Mouse (Mus musculus): ENCODE data around the gene Pxk. TPM values are rescaled to one million over a fixed set of nuclear protein-coding genes. Genes with fewer than 3 reads are reported as not detected.

Gene Pxk
- total and polyA plus RNA-seq, 2 experiments from 2014 or later = 55.5 to 58.3 TPM

GRCm38 (mm10) chr14:8180371-8181035 lies 82.5 kb downstream of the Pxk start:
- no peaks in the 10 kb centered on the region for H3K36me3 ChIP-seq (ENCODE audit: insufficient read depth, low read length)
- WGBS = 79% methylated on average over 4 of the region's 4 CpGs
- H3K4me1 ChIP-seq (ENCODE audit: insufficient read depth, low read length) = no peaks in the 10 kb centered on the region
- no peaks in the 10 kb centered on the region for H3K9me3 ChIP-seq (ENCODE audit: low read length)
- DNase-seq (ENCODE audit: low spot score) (no peak), ATAC-seq (ENCODE audit: low FRiP score) (no peak)
- no peak for TF ChIP-seq CTCF (IDR thresholded peaks at IDR 0.05)
- no peak overlapping the region for H3K9ac ChIP-seq (replicated peaks; ENCODE audit: low read length, poor library complexity, severe bottlenecking)
- H3K4me3 ChIP-seq (ENCODE audit: low read depth, low read length) = no peak overlapping the region
- H3K27me3 ChIP-seq (ENCODE audit: insufficient read depth, low read length) = no peaks in the 10 kb centered on the region
- H3K27ac ChIP-seq (ENCODE audit: low read depth, low read length) = no peak overlapping the region
- H3K4me2 ChIP-seq (ENCODE audit: low read depth, low read length, poor library complexity, severe bottlenecking) = no peak overlapping the region

GRCm38 (mm10) chr14:8183330-8183729 lies 85.3 kb downstream of the Pxk start:
- Histone ChIP-seq H3K4me3 (ENCODE audit: low read depth, low read length) (no peak overlapping the region), H3K27ac (ENCODE audit: low read depth, low read length) (no peak overlapping the region), H3K9me3 (ENCODE audit: low read length) (no peaks in the 10 kb centered on the region), H3K36me3 (ENCODE audit: insufficient read depth, low read length) (no peaks in the 10 kb centered on the region), H3K4me1 (ENCODE audit: insufficient read depth, low read length) (no peaks in the 10 kb centered on the region), H3K4me2 (ENCODE audit: low read depth, low read length, poor library complexity, severe bottlenecking) (no peak overlapping the region), H3K9ac (replicated peaks; ENCODE audit: low read length, poor library complexity, severe bottlenecking) (no peak overlapping the region), H3K27me3 (ENCODE audit: insufficient read depth, low read length) (no peaks in the 10 kb centered on the region)
- ATAC-seq (ENCODE audit: low FRiP score) = no peak
- DNase-seq (ENCODE audit: low spot score) = no peak
- WGBS = 57% methylated on average over 3 of the region's 3 CpGs
- TF ChIP-seq CTCF (IDR thresholded peaks at IDR 0.05) = peak; percentile 22

- no peak for TF ChIP-seq CTCF (IDR thresholded peaks at IDR 0.05)
- H3K9ac ChIP-seq (replicated peaks; ENCODE audit: low read length, poor library complexity, severe bottlenecking) = no peak overlapping the region
- no peaks in the 10 kb centered on the region for H3K36me3 ChIP-seq (ENCODE audit: insufficient read depth, low read length)
- DNase-seq (ENCODE audit: low spot score) (peak; percentile 56), ATAC-seq (ENCODE audit: low FRiP score) (no peak)
- H3K4me3 ChIP-seq (ENCODE audit: low read depth, low read length) = no peak overlapping the region
- H3K9me3 ChIP-seq (ENCODE audit: low read length) = no peaks in the 10 kb centered on the region
- no peaks in the 10 kb centered on the region for H3K4me1 ChIP-seq (ENCODE audit: insufficient read depth, low read length)
- no peak overlapping the region for H3K27ac ChIP-seq (ENCODE audit: low read depth, low read length)
- H3K4me2 ChIP-seq (ENCODE audit: low read depth, low read length, poor library complexity, severe bottlenecking) = no peak overlapping the region
- no peaks in the 10 kb centered on the region for H3K27me3 ChIP-seq (ENCODE audit: insufficient read depth, low read length)
- WGBS = 82% methylated on average over 6 of the region's 6 CpGs
Measured at GRCm38 (mm10) chr14:8186278-8187045, 88.5 kb downstream of the Pxk start.

- WGBS = 89% methylated on average over 3 of the region's 3 CpGs
- TF ChIP-seq CTCF (IDR thresholded peaks at IDR 0.05) = no peak
Measured at GRCm38 (mm10) chr14:8190556-8190955, 92.5 kb downstream of the Pxk start.

GRCm38 (mm10) chr14:8191331-8191965 lies 93.4 kb downstream of the Pxk start:
- Histone ChIP-seq H3K9me3 (ENCODE audit: low read length) (no peaks in the 10 kb centered on the region), H3K4me1 (ENCODE audit: insufficient read depth, low read length) (no peaks in the 10 kb centered on the region), H3K4me3 (ENCODE audit: low read depth, low read length) (no peak overlapping the region), H3K27me3 (ENCODE audit: insufficient read depth, low read length) (no peaks in the 10 kb centered on the region), H3K36me3 (ENCODE audit: insufficient read depth, low read length) (no peaks in the 10 kb centered on the region), H3K27ac (ENCODE audit: low read depth, low read length) (no peak overlapping the region), H3K4me2 (ENCODE audit: low read depth, low read length, poor library complexity, severe bottlenecking) (no peak overlapping the region), H3K9ac (replicated peaks; ENCODE audit: low read length, poor library complexity, severe bottlenecking) (no peak overlapping the region)
- 64% methylated on average over 12 of the region's 12 CpGs for WGBS
- DNase-seq (ENCODE audit: low spot score) (no peak), ATAC-seq (ENCODE audit: low FRiP score) (no peak)
- no peak for TF ChIP-seq CTCF (IDR thresholded peaks at IDR 0.05)

More at GRCm38 (mm10) chr14:8190556-8190955, 92.5 kb downstream of the Pxk start:
- Histone ChIP-seq H3K9ac (replicated peaks; ENCODE audit: low read length, poor library complexity, severe bottlenecking) (no peak overlapping the region), H3K27me3 (ENCODE audit: insufficient read depth, low read length) (no peaks in the 10 kb centered on the region), H3K36me3 (ENCODE audit: insufficient read depth, low read length) (no peaks in the 10 kb centered on the region), H3K4me3 (ENCODE audit: low read depth, low read length) (no peak overlapping the region), H3K27ac (ENCODE audit: low read depth, low read length) (no peak overlapping the region), H3K9me3 (ENCODE audit: low read length) (no peaks in the 10 kb centered on the region), H3K4me1 (ENCODE audit: insufficient read depth, low read length) (no peaks in the 10 kb centered on the region), H3K4me2 (ENCODE audit: low read depth, low read length, poor library complexity, severe bottlenecking) (no peak overlapping the region)
- DNase-seq (ENCODE audit: low spot score) (no peak), ATAC-seq (ENCODE audit: low FRiP score) (no peak)

- no peak for DNase-seq (ENCODE audit: low spot score)
- no peaks in the 10 kb centered on the region for H3K36me3 ChIP-seq (ENCODE audit: insufficient read depth, low read length)
- no peaks in the 10 kb centered on the region for H3K9me3 ChIP-seq (ENCODE audit: low read length)
- TF ChIP-seq CTCF (IDR thresholded peaks at IDR 0.05) = no peak
- H3K4me1 ChIP-seq (ENCODE audit: insufficient read depth, low read length) = no peaks in the 10 kb centered on the region
- ATAC-seq (ENCODE audit: low FRiP score) = no peak
- H3K9ac ChIP-seq (replicated peaks; ENCODE audit: low read length, poor library complexity, severe bottlenecking) = no peak overlapping the region
- WGBS = 90% methylated on average over 6 of the region's 6 CpGs
- H3K4me2 ChIP-seq (ENCODE audit: low read depth, low read length, poor library complexity, severe bottlenecking) = no peak overlapping the region
- H3K27ac ChIP-seq (ENCODE audit: low read depth, low read length) = no peak overlapping the region
- H3K27me3 ChIP-seq (ENCODE audit: insufficient read depth, low read length) = no peaks in the 10 kb centered on the region
- H3K4me3 ChIP-seq (ENCODE audit: low read depth, low read length) = no peak overlapping the region
Measured at GRCm38 (mm10) chr14:8192727-8193126, 94.7 kb downstream of the Pxk start.

All from midbrain, postnatal 0 days (tissue).